Mouse (Mus musculus) brain, embryonic 14.5 days (tissue): Measurements from ENCODE around the gene Olfr152.

Experiments used
- CTCF ChIP-seq: fragments of 200-500 bp; IDR thresholded peaks from 2 replicates; pipeline ENCODE4 v1.5.1; 2012; ENCODE audit warnings: inconsistent platforms, mild to moderate bottlenecking, moderate library complexity, borderline replicate concordance; ENCODE audit not compliant: insufficient read depth, insufficient read length; ENCODE audit errors: extremely low read depth
- POLR2A ChIP-seq: fragments of 200-500 bp; IDR thresholded peaks from 2 replicates; pipeline ENCODE4 v1.6.1; 2012; ENCODE audit warnings: mild to moderate bottlenecking, inconsistent platforms, borderline replicate concordance; ENCODE audit not compliant: poor library complexity, insufficient read depth, insufficient read length, severe bottlenecking; ENCODE audit errors: extremely low read depth

DNA sequence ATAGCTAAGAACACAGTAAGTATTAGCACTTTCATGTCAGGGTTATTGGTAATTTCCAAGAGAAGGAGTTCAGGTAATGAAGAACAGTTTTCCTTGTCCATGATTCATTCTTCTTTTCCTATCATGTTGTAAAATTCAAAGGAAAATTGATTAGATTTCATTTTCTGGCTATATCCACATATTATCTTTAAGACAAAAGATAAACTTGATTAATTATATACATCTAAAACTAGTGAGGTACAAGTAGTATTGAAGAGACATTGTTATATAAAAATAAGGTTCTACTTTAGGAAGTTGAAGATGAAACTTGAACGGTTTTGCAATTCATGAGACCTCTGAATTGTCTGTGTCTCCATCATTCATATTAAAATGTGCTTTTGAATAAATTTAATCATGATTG, 25.4 kb upstream of the Olfr152 start, which contains the start of gene Olfr1141:
- no peak for TF ChIP-seq CTCF
- no peak for TF ChIP-seq POLR2A
